Mouse (Mus musculus) embryonic fibroblast, embryonic 13.5 days (primary cell): Measurements from ENCODE around the gene 4931409K22Rik.

Experiments
- CTCF ChIP-seq: IDR thresholded peaks from 2 replicates; pipeline ENCODE4 v1.5.1; 2011; ENCODE audit warnings: mild to moderate bottlenecking, control low read depth, low read length, moderate library complexity, borderline replicate concordance; ENCODE audit not compliant: insufficient read depth
- POLR2A ChIP-seq: IDR thresholded peaks from 2 replicates; pipeline ENCODE4 v1.6.1; 2011; ENCODE audit warnings: low read depth, mild to moderate bottlenecking, control low read depth, low read length, moderate library complexity

DNA sequence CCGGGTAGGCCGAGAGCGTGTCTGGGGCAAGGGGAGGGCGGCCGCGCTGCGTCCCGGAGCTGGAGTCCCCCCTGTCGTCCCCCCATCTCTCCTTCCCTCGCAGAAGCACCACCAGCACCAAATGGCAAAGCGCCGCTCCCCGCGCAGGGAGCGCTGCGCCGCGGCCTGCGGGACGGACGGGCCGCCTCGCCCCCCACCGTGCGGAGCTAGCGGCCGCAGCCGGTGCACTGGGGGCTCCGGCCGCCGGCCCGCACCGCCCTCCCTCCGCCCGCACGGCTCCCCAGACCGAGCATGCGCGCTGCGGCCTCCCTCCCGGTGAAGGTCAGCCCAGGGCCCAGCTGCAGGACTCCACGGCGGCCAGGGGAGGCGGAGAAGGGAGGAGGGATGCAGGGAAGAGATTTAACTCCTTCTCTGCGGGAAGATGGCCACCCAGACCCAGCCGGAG lies 48.1 kb upstream of the 4931409K22Rik start:
- TF ChIP-seq POLR2A (peak; percentile 55), CTCF (no peak)
